Mouse (Mus musculus): ENCODE measurements at regions not wholly inside any gene's neighbourhood (a gene's known extent, or its start where the extent isn't known, plus 50 kb on each side); places are given as distances from the start of the nearest gene placed in this dataset.

DNA sequence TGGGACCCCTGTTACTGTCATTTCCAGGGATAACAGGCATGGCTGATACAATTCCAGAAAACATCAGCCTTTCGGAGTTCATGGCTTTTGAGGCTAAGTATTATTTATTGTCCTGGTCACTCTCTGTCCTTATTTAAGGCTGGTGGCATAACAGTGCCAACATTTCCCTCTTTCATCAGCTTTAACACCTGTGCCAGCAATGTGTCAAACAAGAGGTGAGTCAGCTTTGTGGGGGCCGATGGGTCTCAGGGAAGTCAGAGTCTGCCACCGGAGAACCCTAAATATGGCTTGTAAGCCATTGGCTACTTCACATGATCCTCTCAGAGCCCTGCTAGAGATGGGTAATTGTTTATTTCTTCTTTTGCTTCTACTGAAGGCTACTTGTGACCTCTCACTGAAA lies 195.3 kb upstream of the Rad23b start:
- H3K27me3 ChIP-seq (ENCODE audit: insufficient read depth, low read length) = no peaks in the 10 kb centered on the region
- no peak overlapping the region for H3K4me3 ChIP-seq (ENCODE audit: low read length)
- no peak overlapping the region for H3K4me2 ChIP-seq (replicated peaks; ENCODE audit: low read depth, low read length)
- WGBS = 72% methylated on average over 3 of the region's 3 CpGs
- H3K9ac ChIP-seq (replicated peaks; ENCODE audit: low read length) = no peak overlapping the region
- no peak for ATAC-seq (ENCODE audit: low FRiP score, low TSS enrichment)
- H3K9me3 ChIP-seq (ENCODE audit: low read length) = no peaks in the 10 kb centered on the region
- no peak overlapping the region for H3K27ac ChIP-seq (ENCODE audit: low read length)
- H3K36me3 ChIP-seq (ENCODE audit: insufficient read depth, low read length) = no peaks in the 10 kb centered on the region
- H3K4me1 ChIP-seq (ENCODE audit: insufficient read depth, low read length) = no peaks in the 10 kb centered on the region

- no peaks in the 10 kb centered on the region for H3K36me3 ChIP-seq (ENCODE audit: insufficient read depth, low read length)
- 87% methylated on average over 6 of the region's 6 CpGs for WGBS
- H3K27me3 ChIP-seq (ENCODE audit: insufficient read depth, low read length) = no peaks in the 10 kb centered on the region
- ATAC-seq (ENCODE audit: low FRiP score, low TSS enrichment) = no peak
- no peak overlapping the region for H3K4me2 ChIP-seq (replicated peaks; ENCODE audit: low read depth, low read length)
- H3K9me3 ChIP-seq (ENCODE audit: low read length) = no peaks in the 10 kb centered on the region
- no peak overlapping the region for H3K9ac ChIP-seq (replicated peaks; ENCODE audit: low read length)
- H3K4me1 ChIP-seq (ENCODE audit: insufficient read depth, low read length) = no peaks in the 10 kb centered on the region
- no peak overlapping the region for H3K4me3 ChIP-seq (ENCODE audit: low read length)
- no peak overlapping the region for H3K27ac ChIP-seq (ENCODE audit: low read length)
Observed at GRCm38 (mm10) chr4:55158166-55158739, 191.6 kb upstream of the Rad23b start.

- 89% methylated on average over 6 of the region's 6 CpGs for WGBS
- no peaks in the 10 kb centered on the region for H3K27me3 ChIP-seq (ENCODE audit: insufficient read depth, low read length)
- ATAC-seq (ENCODE audit: low FRiP score, low TSS enrichment) = no peak
- H3K4me1 ChIP-seq (ENCODE audit: insufficient read depth, low read length) = no peaks in the 10 kb centered on the region
- H3K9ac ChIP-seq (replicated peaks; ENCODE audit: low read length) = no peak overlapping the region
- no peaks in the 10 kb centered on the region for H3K9me3 ChIP-seq (ENCODE audit: low read length)
- no peak overlapping the region for H3K27ac ChIP-seq (ENCODE audit: low read length)
- H3K4me2 ChIP-seq (replicated peaks; ENCODE audit: low read depth, low read length) = no peak overlapping the region
- no peak overlapping the region for H3K4me3 ChIP-seq (ENCODE audit: low read length)
- H3K36me3 ChIP-seq (ENCODE audit: insufficient read depth, low read length) = no peaks in the 10 kb centered on the region
Observed at GRCm38 (mm10) chr4:55166266-55166665, 183.6 kb upstream of the Rad23b start.

GRCm38 (mm10) chr4:55169063-55169462 lies 180.8 kb upstream of the Rad23b start:
- H3K9me3 ChIP-seq (ENCODE audit: low read length) = no peaks in the 10 kb centered on the region
- H3K27ac ChIP-seq (ENCODE audit: low read length) = no peak overlapping the region
- no peak overlapping the region for H3K9ac ChIP-seq (replicated peaks; ENCODE audit: low read length)
- WGBS = 80% methylated on average over 7 of the region's 7 CpGs
- no peak for ATAC-seq (ENCODE audit: low FRiP score, low TSS enrichment)
- no peaks in the 10 kb centered on the region for H3K36me3 ChIP-seq (ENCODE audit: insufficient read depth, low read length)
- no peak overlapping the region for H3K4me3 ChIP-seq (ENCODE audit: low read length)
- H3K4me1 ChIP-seq (ENCODE audit: insufficient read depth, low read length) = no peaks in the 10 kb centered on the region
- no peaks in the 10 kb centered on the region for H3K27me3 ChIP-seq (ENCODE audit: insufficient read depth, low read length)
- H3K4me2 ChIP-seq (replicated peaks; ENCODE audit: low read depth, low read length) = no peak overlapping the region

DNA sequence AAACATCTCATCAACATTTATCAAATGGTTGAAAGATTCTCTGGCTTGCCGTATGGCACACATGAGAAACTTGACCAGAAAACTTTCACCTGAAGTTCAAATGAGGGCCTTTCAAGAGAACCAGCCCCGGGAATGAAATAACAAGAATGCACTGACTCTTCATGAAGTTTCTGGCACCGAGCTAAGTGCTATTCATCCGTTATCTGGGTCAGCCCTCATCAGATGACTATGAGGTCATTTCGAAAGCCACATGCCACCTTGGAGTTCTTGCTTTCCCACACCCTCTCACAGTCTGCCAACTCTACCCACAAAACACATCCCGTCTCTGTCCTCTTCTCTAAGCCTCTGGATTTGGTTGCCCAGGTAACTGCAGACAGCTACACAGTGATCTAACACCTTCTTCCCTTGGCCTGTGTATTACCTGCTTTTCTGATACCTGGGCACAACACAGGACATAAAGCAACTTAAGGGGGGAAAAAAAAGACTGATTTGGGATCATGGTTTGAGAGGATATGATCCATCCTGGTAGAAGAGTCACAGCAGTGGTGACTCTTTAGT lies 177.4 kb upstream of the Rad23b start:
- H3K4me2 ChIP-seq (replicated peaks; ENCODE audit: low read depth, low read length) = no peak overlapping the region
- no peaks in the 10 kb centered on the region for H3K27me3 ChIP-seq (ENCODE audit: insufficient read depth, low read length)
- WGBS = 93% methylated on average over 6 of the region's 6 CpGs
- no peak overlapping the region for H3K4me3 ChIP-seq (ENCODE audit: low read length)
- H3K9ac ChIP-seq (replicated peaks; ENCODE audit: low read length) = no peak overlapping the region
- H3K9me3 ChIP-seq (ENCODE audit: low read length) = no peaks in the 10 kb centered on the region
- H3K4me1 ChIP-seq (ENCODE audit: insufficient read depth, low read length) = no peaks in the 10 kb centered on the region
- no peak for ATAC-seq (ENCODE audit: low FRiP score, low TSS enrichment)
- H3K27ac ChIP-seq (ENCODE audit: low read length) = no peak overlapping the region
- H3K36me3 ChIP-seq (ENCODE audit: insufficient read depth, low read length) = no peaks in the 10 kb centered on the region

GRCm38 (mm10) chr4:55176026-55176425 lies 173.8 kb upstream of the Rad23b start:
- Histone ChIP-seq H3K4me3 (ENCODE audit: low read length) (no peak overlapping the region), H3K9me3 (ENCODE audit: low read length) (no peaks in the 10 kb centered on the region), H3K27me3 (ENCODE audit: insufficient read depth, low read length) (no peaks in the 10 kb centered on the region), H3K4me2 (replicated peaks; ENCODE audit: low read depth, low read length) (no peak overlapping the region), H3K9ac (replicated peaks; ENCODE audit: low read length) (no peak overlapping the region), H3K27ac (ENCODE audit: low read length) (no peak overlapping the region), H3K36me3 (ENCODE audit: insufficient read depth, low read length) (no peaks in the 10 kb centered on the region), H3K4me1 (ENCODE audit: insufficient read depth, low read length) (no peaks in the 10 kb centered on the region)
- ATAC-seq (ENCODE audit: low FRiP score, low TSS enrichment) = no peak
- WGBS = 88% methylated on average over 3 of the region's 3 CpGs

GRCm38 (mm10) chr4:55179456-55179855 lies 170.4 kb upstream of the Rad23b start:
- Histone ChIP-seq H3K4me1 (ENCODE audit: insufficient read depth, low read length) (no peaks in the 10 kb centered on the region), H3K4me2 (replicated peaks; ENCODE audit: low read depth, low read length) (no peak overlapping the region), H3K27me3 (ENCODE audit: insufficient read depth, low read length) (no peaks in the 10 kb centered on the region), H3K4me3 (ENCODE audit: low read length) (no peak overlapping the region), H3K27ac (ENCODE audit: low read length) (no peak overlapping the region), H3K9ac (replicated peaks; ENCODE audit: low read length) (no peak overlapping the region), H3K9me3 (ENCODE audit: low read length) (no peaks in the 10 kb centered on the region), H3K36me3 (ENCODE audit: insufficient read depth, low read length) (no peaks in the 10 kb centered on the region)
- WGBS = 79% methylated on average over 2 of the region's 2 CpGs
- no peak for ATAC-seq (ENCODE audit: low FRiP score, low TSS enrichment)

- no peak overlapping the region for H3K27ac ChIP-seq (ENCODE audit: low read length)
- H3K4me2 ChIP-seq (replicated peaks; ENCODE audit: low read depth, low read length) = no peak overlapping the region
- H3K4me3 ChIP-seq (ENCODE audit: low read length) = no peak overlapping the region
- H3K36me3 ChIP-seq (ENCODE audit: insufficient read depth, low read length) = no peaks in the 10 kb centered on the region
- ATAC-seq (ENCODE audit: low FRiP score, low TSS enrichment) = no peak
- H3K27me3 ChIP-seq (ENCODE audit: insufficient read depth, low read length) = no peaks in the 10 kb centered on the region
- no peak overlapping the region for H3K9ac ChIP-seq (replicated peaks; ENCODE audit: low read length)
- H3K4me1 ChIP-seq (ENCODE audit: insufficient read depth, low read length) = no peaks in the 10 kb centered on the region
- WGBS = 51% methylated on average over 3 of the region's 3 CpGs
- no peaks in the 10 kb centered on the region for H3K9me3 ChIP-seq (ENCODE audit: low read length)
Observed at GRCm38 (mm10) chr4:55183519-55183918, 166.3 kb upstream of the Rad23b start.

DNA sequence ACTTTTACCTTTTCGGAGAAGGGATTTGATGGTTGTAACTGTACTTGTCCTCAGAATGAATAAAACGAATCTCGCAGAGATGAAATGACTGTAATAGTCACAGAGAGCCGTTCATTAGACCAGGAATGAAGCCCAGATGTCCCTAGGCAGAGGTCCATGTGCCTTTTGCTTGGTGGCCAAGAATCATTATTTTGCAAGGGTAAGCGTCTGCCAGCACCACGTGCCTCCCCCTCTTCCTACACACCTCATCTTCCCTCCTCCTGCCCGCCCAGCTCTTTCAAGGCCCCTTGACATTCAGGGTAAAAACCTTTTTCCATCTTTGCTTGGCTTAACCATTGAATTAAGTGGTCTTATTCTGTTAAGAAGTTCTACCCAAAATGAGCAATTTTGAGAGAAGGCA lies 161.1 kb upstream of the Rad23b start:
- no peaks in the 10 kb centered on the region for H3K4me1 ChIP-seq (ENCODE audit: insufficient read depth, low read length)
- no peak overlapping the region for H3K4me2 ChIP-seq (replicated peaks; ENCODE audit: low read depth, low read length)
- no peaks in the 10 kb centered on the region for H3K36me3 ChIP-seq (ENCODE audit: insufficient read depth, low read length)
- H3K27me3 ChIP-seq (ENCODE audit: insufficient read depth, low read length) = no peaks in the 10 kb centered on the region
- ATAC-seq (ENCODE audit: low FRiP score, low TSS enrichment) = no peak
- no peak overlapping the region for H3K4me3 ChIP-seq (ENCODE audit: low read length)
- WGBS = 88% methylated on average over 7 of the region's 7 CpGs
- H3K9me3 ChIP-seq (ENCODE audit: low read length) = no peaks in the 10 kb centered on the region
- no peak overlapping the region for H3K9ac ChIP-seq (replicated peaks; ENCODE audit: low read length)
- H3K27ac ChIP-seq (ENCODE audit: low read length) = no peak overlapping the region

DNA sequence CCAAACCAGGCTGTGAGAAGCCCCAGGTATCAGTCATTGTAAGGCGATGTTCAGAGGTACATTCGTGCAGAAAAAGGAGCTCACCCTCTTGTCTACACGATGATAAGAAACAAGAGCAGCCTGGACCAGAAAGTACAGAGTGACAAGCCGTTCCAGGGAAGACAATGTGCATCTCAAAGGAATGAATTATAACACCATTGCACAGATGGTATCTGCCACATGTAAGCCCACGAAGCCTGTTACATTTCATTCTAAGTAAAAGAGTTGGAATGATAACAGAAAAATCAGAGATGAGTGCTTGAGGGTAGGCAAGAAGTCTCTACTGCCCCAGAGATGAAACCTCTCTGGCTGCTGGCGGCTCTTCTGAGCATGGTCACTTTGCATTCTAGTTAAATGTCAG lies 159.3 kb upstream of the Rad23b start:
- Histone ChIP-seq H3K4me2 (replicated peaks; ENCODE audit: low read depth, low read length) (no peak overlapping the region), H3K27ac (ENCODE audit: low read length) (no peak overlapping the region), H3K4me3 (ENCODE audit: low read length) (no peak overlapping the region), H3K27me3 (ENCODE audit: insufficient read depth, low read length) (no peaks in the 10 kb centered on the region), H3K36me3 (ENCODE audit: insufficient read depth, low read length) (no peaks in the 10 kb centered on the region), H3K9ac (replicated peaks; ENCODE audit: low read length) (no peak overlapping the region), H3K9me3 (ENCODE audit: low read length) (no peaks in the 10 kb centered on the region), H3K4me1 (ENCODE audit: insufficient read depth, low read length) (no peaks in the 10 kb centered on the region)
- ATAC-seq (ENCODE audit: low FRiP score, low TSS enrichment) = no peak
- 81% methylated on average over 6 of the region's 6 CpGs for WGBS

All from kidney, embryonic 16.5 days (tissue).